8 mouse cellular contexts compared by ENCODE assay signal in genomic region chr13:47043030-47043680, GRCm38 (mm10). TPM values are rescaled to one million over a fixed set of nuclear protein-coding genes. Genes with fewer than 3 reads are reported as not detected.
DNase-seq lines count a peak whose midpoint lies in the region; ATAC-seq lines count a peak whose summit lies in the region.

TSS of gene Kdm1b (plus strand) at chr13:47043499.

- peak within 1 kb of the TSS; percentile 98 for H3K4me2 ChIP-seq in lung, embryonic 16.5 days (ENCODE audit: low read depth, low read length)

- whole genome bisulfite sequencing in lung, embryonic 16.5 days = under 1% methylated on average over 45 of the region's 48 CpGs

- peak; percentile 90 for DNase-seq in MEL-GATA-1-ER (ENCODE audit: extremely low read depth, low read depth)
- DNase-seq in cerebellum, adult 8-10 months = peak; percentile 99
- DNase-seq in forelimb bud, embryonic 11.5 days (ENCODE audit: low read depth, low spot score) = peak; percentile 99
- DNase-seq in layer of hippocampus, adult 9-10 months (ENCODE audit: low spot score) = peak; percentile 96
- DNase-seq in ovary, postnatal 10 days (ENCODE audit: low spot score) = peak; percentile 99
- DNase-seq in thymus, postnatal 10 days (ENCODE audit: low spot score in 2 of 2) = peak; percentile 97 to 99

- H3K36me3 ChIP-seq in lung, embryonic 16.5 days (ENCODE audit: control insufficient read depth, insufficient read depth, low read length) = no peaks in the 10 kb centered on the region

- ATAC-seq in hematopoietic stem cell, adult 5-6 weeks (replicated peaks in 1 of 2; ENCODE audit: insufficient read depth in 1 of 2, low FRiP score in 2 of 2, low TSS enrichment in 1 of 2, low read depth in 1 of 2, poor library complexity in 2 of 2, severe bottlenecking in 2 of 2) = peak; percentile 89 to 94
- peak; percentile 98 for ATAC-seq in lung, embryonic 16.5 days (ENCODE audit: low read depth)

- peak within 1 kb of the TSS; percentile 41; the same call in 1 of the 2 replicates for H3K27ac ChIP-seq in lung, embryonic 16.5 days (ENCODE audit: low read length)

- H3K9ac ChIP-seq in lung, embryonic 16.5 days (ENCODE audit: low read length) = peak within 1 kb of the TSS; percentile 76

- H3K4me3 ChIP-seq in lung, embryonic 16.5 days (ENCODE audit: low read length) = peak within 1 kb of the TSS; percentile 68

- H3K9me3 ChIP-seq in lung, embryonic 16.5 days (ENCODE audit: control insufficient read depth, low read length) = no peaks in the 10 kb centered on the region

- no peaks in the 10 kb centered on the region for H3K27me3 ChIP-seq in lung, embryonic 16.5 days (ENCODE audit: control insufficient read depth, insufficient read depth, low read depth, low read length)

- peaks cover 9% of the 10 kb centered on the region for H3K4me1 ChIP-seq in lung, embryonic 16.5 days (replicated peaks; ENCODE audit: control insufficient read depth, insufficient read depth, low read length)

RNA-seq across cellular contexts. Expression of gene Kdm1b, which starts in this region (rescaled TPM):
- total RNA-seq in hematopoietic stem cell, adult 5-6 weeks (2017) = 16.0 and 18.4 TPM in 2 replicates
- polyA plus RNA-seq in lung, embryonic 16.5 days (2015; fragmentation: Nextera tagmentation; extraction: Ambion mirVana) = 10.7 and 11.5 TPM in 2 replicates

Comparison
In these comparisons a context has a peak if more than half of its experiments do, and no peak if none do; other contexts are left out.
1. Peak in every context shown above with its lines: DNase-seq, ATAC-seq, H3K4me3 ChIP-seq and H3K27ac ChIP-seq.